Mouse (Mus musculus): Measurements from ENCODE around the gene Serpina12.

Gene Serpina12

DNA sequence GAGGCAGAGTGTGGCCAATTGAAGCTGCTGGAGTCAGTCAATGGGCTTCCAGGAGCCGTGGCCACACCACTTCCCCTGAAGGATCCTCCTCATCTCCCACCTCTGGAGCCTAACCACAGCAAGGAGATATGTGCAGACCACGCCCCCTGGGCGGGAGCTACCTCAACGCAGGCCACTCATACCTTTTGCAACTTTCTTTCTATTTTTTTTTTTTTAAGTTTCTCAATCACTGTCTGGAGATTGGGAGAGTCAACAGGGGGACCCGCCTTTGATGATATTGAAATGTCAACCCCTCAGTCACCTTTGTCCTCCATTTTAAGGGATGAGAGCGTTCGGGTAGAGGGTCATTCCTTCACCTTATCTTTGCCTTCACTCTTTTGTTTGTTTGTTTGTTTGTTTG, at the start of gene Serpina12:
Serpina12 (minus strand) TSS at position 101 of the 400 bp plus-strand sequence.
- no peak for DNase-seq (ENCODE audit: low spot score)

DNA sequence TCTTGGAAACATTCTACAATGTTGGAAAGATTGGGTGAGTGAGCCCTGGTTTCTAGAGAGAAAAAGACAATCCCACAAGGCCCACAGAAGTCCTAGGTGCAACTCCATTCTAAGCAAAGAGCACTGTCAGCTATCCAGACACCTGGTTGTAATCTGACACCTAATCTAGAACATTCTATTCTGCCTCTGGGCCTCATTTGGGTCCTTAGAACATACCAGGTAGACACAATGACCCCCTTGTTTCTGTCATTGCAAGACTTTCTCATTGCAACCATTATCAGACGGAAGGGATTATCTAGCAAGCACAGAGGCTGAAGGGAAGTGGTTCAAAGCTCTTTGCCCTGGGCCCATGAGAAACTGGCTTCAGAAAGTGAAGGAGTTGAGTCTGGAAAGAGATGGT, 47.1 kb upstream of the Serpina12 start:
- no peak for DNase-seq (ENCODE audit: low spot score)

DNA sequence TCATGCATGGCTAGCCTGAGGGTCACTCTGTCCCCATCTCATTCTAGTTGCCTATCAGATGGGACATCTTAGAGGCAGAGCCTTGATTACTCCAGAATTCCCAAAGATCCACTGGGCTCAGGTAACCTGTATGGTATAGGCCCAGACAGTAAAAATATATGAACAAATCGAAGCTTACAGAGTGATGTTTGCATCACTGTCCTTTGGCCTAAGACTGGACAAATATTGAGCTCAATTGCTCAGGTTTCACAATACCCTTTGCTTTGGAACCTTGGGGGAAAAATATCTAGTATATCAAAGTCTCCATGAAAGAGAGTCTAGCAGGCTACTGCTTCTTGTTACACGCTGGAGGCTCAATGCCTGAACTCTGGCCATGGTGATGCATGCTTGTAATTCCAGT, 45.9 kb upstream of the Serpina12 start:
- DNase-seq (ENCODE audit: low spot score), result no peak

DNA sequence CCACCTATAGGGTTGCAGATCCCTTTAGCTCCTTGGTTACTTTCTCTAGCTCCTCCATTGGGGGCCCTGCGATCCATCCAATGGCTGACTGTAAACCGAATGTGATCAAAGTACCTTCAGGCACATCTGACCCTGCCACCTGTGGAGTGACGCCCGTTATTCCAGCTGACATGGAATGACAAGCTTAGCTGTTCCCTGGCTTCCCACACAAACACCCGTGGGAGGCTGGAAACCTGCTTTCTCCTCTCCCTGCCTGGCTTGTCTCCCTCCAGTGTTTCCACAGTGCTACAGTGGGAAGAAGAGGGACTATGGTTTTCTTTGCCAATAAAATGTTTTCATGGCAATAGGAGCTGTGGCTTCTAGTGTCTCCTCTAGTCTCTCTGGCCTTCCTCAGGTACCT, 28.0 kb upstream of the Serpina12 start:
- DNase-seq (ENCODE audit: low spot score), result no peak

DNA sequence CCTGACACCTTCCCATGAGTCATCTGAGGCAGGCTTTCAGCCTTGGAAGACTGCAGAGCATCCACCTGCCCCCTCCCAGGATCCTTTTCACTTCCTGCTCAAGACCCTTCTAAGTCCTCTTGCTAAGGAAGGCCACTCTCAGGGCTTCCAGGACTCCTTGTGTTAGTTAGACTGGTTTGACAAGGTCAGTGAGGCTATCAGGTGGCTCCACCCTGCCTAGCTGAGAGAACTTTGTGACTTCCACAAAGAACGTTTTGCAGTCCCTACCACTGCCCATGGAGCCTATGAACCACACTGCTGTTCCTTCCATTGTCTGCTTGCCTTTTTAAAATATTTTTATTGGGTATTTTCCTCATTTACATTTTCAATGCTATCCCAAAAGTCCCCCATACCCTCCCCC, 27.5 kb upstream of the Serpina12 start:
- DNase-seq (ENCODE audit: low spot score), result no peak

DNA sequence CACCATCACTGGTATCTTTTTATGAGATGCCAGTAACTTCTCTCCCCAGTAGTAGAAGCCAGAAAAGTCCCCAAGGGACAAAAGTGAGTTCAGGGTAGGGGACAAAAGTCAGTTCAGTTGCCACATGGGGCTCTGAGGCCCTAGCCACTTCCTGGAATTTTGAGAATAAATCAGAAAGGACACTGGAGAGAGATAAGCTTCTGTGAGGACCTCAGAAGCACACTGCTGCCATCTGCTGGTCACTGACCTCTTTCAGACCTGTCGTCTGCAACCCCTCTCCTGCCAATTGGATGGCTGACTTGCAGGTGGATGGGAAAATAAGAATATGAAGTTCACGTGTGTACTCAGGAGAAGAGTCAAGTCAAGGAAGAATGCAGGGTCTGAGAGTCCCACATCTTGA, 25.4 kb upstream of the Serpina12 start:
- DNase-seq (ENCODE audit: low spot score), result peak; percentile 83

DNA sequence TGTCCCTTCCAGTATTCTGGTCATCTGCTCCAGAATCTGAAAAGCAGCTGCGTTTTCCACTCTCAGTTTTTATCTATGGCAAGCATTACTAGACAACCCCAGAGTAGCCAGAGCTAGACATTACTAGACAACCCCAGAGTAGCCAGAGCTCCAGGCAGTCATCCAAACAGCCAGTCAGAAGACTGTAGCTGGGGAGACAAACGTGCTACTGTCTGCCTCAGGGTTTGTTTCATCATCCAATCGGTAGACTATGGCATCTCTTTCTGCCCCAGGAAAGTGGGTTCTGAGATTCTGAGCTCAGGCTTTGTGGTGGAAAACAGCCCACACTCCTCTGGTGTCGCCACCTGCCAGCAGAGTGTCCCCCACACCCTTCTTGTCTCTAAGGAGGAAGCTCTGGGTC, 23.3 kb upstream of the Serpina12 start:
- peak; percentile 84 for DNase-seq (ENCODE audit: low spot score)

DNA sequence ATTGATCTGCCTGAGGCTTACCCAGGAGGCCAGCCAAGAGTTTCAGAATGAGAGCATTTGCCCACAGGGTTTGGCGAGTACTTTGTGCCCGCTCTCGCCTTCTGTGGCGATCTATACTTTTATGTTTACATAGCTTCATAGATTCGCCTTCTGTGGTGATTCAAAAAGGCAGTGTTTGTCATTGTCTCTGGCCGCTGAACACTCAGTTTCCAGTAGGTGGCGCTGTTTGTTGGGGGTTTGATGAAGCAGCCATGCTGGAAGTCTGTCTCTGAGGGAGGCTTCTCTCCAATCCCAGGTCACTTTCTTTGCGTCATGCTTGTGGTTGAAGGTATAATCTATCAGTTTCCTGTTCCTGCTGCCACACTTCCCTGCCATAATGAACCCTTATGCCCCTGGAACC, 22.0 kb upstream of the Serpina12 start:
- DNase-seq (ENCODE audit: low spot score), result peak; percentile 66

DNA sequence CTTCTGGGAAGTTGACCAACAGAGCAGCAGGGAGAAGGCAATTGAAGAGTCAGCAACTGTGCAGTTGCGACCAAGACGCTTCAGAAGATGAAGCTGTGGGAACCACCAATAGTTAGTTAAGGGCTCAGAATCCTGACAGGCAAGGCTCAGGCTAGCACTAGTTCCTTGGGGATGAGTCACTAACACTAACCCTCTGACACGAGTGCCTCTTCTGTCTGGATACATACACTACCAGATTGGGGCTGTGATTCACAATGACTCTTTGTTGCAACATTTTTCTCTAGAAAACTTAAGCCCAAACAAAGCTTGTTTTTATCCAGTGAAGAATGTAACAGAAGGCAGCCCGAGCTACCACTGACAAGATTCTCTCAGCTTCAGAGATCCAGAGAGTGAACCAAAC, 20.8 kb upstream of the Serpina12 start:
- peak; percentile 46 for DNase-seq (ENCODE audit: low spot score)

DNA sequence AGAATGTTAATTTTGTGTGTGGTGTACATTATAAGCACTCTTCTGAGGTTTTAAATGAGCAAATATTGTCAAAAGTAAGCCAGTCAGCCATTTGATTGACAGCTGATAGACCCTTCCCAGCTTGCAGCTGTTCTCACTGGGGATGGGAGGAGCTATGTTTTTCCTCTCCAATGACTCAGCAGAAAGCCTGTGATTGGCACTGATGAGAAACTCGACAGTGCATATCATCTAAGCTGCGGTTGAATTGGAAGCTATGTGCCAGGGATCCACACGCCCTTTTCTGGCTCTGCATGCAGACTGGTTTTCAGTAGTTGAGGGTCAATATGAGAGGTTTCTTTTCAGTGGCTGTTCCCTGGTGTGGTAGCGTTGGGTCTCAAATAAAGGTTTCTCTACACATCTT, 20.3 kb upstream of the Serpina12 start:
- DNase-seq (ENCODE audit: low spot score), result peak; percentile 35

DNA sequence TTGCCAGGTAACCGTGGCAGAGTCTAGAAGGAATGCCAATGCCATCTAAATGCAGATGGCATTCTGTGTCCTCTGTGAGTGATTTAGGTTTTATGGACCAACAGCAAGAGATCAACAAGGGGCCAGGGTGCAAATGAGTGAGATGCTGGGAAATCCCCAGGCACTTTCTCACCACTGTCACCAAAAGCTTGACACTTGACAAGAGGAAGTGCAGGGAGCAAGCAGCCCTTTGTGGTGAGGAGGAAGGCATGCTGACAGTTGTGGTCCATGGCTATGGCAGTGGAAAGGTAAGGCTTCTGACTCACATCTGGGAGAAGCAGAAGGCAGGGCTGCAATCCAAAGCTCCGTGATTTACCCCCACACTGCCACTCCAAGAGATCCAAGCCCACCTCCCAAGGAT, 17.6 kb upstream of the Serpina12 start:
- no peak for DNase-seq (ENCODE audit: low spot score)

DNA sequence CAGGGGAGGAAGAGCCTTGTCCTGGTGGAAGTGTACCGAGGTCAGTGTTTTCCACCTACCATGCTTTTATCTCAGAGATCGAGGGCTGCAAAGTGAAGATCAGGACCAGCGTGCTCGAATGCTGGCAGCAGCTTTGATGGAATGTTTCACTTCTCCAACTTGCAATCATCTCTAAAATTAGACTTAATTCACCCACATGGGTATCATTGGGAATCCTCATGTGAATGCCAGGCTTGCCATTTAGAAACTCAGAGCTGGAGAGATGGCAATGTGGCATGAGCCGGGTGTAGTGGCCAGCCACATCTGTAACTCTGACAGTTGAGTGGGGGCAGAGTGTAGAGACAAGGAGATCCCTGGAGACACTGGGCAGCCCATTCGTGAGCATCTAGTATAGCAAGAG, 15.9 kb upstream of the Serpina12 start:
- no peak for DNase-seq (ENCODE audit: low spot score)

DNA sequence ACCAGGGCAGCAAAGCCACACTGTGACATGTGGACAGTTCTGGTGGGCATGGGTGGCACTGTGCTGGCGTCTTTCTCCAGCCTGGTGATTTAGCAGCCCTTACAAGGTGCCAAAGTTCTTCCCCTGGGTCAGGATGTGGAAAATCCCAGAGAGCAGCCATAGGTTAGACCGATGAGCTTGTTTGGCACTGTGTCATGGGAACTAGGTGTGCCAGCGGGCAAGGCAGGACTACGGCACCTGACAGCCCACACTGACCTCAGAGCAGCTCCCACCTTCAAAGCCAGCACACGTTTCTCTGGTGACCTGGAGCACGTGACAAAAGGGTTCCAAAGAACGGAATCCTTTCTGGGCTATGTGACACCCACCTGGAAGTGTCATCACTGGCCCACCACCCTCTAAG, 13.3 kb upstream of the Serpina12 start:
- no peak for DNase-seq (ENCODE audit: low spot score)

DNA sequence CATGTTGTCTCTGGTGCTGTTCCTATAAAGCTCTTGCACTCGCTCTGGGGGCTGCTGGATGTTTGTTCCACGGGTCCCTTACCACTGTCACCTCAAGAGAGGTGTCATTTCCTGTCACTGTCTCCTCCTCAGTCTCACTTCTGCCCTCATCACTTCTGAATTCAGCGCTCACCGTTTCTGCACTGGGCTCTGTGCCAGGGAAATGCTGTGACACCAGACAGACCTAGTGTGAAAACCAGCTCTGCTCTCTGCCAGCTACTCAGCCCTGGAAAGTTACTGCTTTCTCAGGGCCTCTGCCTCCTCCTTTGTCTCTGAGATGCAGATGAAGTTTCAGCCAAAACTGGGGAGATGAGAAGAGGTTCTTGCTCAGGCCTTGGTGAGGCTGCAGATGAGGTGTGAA, 12.8 kb upstream of the Serpina12 start:
- no peak for DNase-seq (ENCODE audit: low spot score)

DNA sequence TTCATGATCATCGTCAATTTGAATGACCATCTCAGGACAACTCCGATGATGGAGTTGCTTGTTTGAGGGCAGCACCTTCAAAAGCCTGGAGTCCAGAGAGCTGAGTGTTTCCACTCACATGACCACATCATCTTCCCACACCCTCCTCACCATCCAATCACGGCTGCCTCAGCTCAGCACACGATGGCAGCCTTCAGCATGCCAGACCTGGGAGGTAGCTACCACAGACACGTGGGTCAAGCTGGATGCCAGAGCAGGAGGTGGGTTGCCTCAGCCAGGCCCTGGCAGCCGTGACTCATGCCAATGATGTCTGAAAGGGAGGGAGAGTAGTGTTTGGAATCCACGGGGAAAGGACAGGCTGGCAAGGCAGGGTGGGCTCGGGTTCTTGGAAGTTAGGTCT, 11.5 kb upstream of the Serpina12 start:
- DNase-seq (ENCODE audit: low spot score), result no peak

DNA sequence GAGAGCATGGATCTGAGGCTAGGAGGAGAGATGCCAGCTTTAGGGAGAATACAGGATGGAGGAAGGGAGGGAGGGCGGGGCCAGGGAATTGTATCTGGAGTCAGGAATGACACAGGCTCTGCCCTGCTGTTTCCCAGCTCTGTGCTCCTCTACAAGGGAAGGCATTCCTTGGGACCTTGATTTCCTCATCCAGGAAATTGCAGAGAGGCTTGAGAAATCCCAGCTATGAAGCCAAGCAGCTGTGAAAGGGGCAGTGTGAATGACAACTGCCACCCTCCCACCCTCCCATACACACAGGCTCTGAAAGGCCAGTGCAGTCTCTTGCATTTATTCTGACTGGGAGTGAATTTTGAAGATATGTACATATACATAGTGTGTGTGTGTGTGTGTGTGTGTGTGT, 9.8 kb upstream of the Serpina12 start:
- DNase-seq (ENCODE audit: low spot score), result no peak

DNA sequence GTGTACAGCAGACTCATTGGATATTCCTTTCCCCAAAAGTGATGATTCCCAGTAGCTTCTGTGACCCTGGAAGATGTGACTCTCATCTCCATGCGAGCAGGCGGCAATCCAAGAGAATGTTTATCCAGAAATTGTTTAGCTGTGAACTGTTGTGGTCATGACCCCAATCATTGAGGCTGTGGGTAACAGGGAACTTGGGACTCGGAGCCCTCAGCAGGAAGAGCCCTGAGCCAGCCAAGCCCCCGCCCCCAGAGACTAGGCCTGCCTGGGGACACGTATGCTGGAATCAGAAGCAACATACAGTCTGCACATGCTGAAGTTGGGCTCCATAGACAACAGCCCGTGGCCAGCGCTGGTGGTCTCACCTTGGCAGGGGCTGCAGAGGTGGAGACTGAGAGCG, 1.5 kb upstream of the Serpina12 start:
- DNase-seq (ENCODE audit: low spot score), result no peak

DNA sequence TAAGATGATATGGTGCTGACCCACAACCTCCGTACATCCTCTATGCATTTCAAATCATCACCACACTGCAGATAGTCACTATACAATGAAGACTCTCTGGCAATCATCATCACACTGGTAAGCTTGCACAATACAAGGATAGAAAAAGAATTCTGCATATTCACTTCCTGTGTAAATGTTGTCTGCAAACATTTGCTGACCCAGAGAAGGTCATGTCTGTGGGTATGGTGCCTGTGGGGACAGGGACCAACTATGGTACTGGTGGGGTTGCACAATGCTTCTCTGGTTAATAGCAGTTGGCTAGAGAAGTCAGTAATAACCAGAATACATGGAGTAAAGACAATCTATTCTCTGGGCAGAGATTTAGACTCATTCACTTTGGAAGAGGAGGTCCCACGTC, 1.5 kb downstream of the Serpina12 start:
- no peak for DNase-seq (ENCODE audit: low spot score)

DNA sequence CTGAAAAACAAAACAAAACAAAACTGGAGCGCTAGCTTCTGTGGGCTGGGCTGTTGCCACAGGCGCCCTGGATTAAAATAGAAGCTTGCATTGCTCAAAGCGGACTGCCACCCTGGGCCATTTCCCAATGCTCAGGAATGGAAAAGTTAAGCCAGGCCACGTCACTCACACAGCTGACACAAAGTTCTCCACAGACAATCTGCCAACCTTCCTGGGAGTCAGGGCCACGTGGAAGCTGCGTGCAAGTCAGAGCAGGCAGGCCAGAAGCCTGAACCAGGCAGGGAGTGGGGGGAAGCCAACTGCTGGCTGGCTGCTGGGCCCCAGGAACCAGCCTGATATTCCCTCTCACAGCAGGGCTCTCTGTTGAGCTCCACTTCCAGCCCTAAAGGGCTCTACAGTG, 2.8 kb downstream of the Serpina12 start:
- peak; percentile 79 for DNase-seq (ENCODE audit: low spot score)

DNA sequence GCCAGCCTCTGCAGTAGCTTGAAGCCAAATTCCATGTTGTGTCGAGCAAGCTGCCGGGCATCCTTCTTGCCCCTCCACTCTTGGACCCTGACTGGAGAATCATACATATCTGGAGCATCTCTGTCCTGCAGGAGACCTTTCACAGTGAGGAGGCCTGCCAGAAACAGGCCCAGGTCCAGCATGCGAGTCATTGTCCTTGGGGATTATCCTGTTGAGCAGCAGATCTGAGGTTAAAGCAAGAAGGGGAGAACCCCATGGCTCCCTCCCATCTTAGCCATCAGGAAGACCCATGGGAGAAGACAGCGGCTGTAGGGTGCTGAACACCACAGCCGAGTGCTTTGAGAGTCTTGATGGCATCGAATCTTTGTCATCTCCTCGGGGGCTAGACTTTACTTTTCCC, 6.1 kb downstream of the Serpina12 start:
- no peak for DNase-seq (ENCODE audit: low spot score)

DNA sequence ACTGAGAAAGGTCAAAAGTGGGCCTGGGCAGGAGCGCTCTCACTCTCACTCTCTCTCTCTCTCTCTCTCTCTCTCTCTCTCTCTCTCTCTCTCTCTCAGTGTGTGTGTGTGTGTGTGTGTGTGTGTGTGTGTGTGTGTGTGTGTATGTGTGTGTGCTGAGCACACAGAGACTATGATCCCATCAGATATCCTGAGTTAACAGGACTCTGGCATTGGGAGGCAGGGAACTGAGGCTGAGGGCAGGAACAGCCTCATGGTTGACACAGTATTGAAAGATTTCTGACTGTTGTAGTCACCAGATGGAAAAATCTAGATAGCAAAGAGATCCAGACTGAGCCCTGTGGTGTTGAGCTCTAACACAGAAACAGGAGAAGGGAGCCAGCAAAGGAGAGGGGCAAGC, 10.5 kb downstream of the Serpina12 start:
- DNase-seq (ENCODE audit: low spot score), result no peak

DNA sequence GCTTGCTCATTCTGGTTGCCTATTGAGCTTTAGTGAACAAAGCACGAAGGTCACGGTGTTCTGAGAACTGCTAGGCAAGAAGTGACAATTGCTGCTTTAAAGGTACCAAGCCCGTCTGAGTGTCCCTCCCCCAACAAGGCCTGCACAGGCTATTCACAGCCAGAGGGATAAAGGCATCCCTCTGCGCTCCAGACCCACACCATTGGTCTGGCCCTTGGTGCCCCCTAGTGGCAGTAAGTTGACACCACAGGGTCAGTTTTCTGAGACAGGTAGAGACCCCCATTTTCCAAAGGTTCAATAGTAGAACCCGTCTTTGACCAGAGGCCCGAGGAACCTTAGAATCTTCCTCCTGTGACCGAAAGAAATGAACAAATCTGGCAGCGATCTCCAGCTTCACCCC, 14.3 kb downstream of the Serpina12 start:
- DNase-seq (ENCODE audit: low spot score), result no peak

DNA sequence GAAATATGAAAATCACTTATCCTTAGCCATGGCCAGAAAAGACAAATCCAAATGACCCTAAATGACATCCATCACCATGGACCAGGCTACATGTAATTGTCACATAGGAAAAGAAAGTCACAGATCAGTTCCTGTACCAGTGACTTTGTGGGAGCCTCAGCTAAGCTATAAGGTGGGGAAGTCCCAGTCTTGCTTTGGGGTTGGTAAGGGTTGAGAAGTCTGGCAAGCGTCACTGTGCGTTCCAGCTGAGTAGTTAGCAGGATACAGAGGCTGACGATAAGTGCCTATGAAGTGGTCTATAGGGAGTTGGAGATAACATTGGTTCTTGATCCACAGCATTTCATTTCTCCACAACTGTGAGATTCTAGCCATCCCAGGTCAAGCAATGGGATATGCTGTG, 29.0 kb downstream of the Serpina12 start:
- DNase-seq (ENCODE audit: low spot score), result no peak

DNA sequence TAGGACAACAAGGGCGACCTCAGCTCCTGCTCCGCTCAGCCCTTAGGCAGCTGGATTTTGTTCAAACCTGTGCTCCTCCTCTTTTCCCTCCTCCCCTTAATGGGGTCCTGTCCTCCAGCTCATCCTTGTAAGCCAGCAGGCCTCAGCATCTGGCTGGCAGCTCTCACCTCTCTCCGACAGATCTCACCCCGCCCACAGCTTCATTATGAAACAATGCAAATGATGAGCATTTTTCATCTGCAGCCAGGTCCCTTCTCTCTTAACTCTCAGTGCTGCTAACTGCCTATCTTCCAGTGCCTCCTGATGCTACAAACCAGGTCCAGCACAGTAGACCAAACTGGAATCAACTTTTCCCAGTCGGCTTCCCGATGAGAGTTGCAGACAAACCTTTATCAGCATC, 30.6 kb downstream of the Serpina12 start, which contains the start of gene Serpina9:
Serpina9 (minus strand) TSS at position 136 of the 400 bp plus-strand sequence.
- DNase-seq (ENCODE audit: low spot score), result no peak

DNA sequence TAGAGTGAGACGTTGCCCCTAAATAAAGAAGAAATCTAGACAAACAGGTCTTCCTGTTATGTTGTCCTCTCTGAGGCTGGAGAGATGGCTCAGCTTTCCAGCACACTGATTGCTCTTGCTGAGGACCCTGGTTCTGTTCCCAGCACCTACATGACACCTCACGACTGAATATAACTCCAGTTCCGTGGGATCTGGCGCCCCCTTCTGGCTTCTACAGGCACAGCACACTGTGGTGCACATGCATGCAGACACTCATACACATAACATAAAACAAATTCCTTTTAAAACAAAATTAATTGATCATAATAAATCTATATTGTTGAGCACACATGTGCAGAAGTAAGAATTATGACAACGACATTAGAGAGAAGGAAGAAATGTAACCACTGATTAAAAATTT, 39.6 kb downstream of the Serpina12 start:
- DNase-seq (ENCODE audit: low spot score), result no peak

Data from adipocyte (in vitro differentiated cells).